Mouse (Mus musculus) brain, embryonic 14.5 days (tissue): ENCODE measurements around the gene Themis2.
"Not testable (repeated sequence)": the region's sequence is repeated elsewhere in the genome, so short reads cannot be mapped to it uniquely, and the experiment has no call there.

Experiments used
- CTCF ChIP-seq: fragments of 200-500 bp; IDR thresholded peaks from 2 replicates; pipeline ENCODE4 v1.5.1; 2012; ENCODE audit warnings: inconsistent platforms, mild to moderate bottlenecking, moderate library complexity, borderline replicate concordance; ENCODE audit not compliant: insufficient read depth, insufficient read length; ENCODE audit errors: extremely low read depth
- POLR2A ChIP-seq: fragments of 200-500 bp; IDR thresholded peaks from 2 replicates; pipeline ENCODE4 v1.6.1; 2012; ENCODE audit warnings: mild to moderate bottlenecking, inconsistent platforms, borderline replicate concordance; ENCODE audit not compliant: poor library complexity, insufficient read depth, insufficient read length, severe bottlenecking; ENCODE audit errors: extremely low read depth

- TF ChIP-seq CTCF, POLR2A: not testable (repeated sequence)
Observed at GRCm38 (mm10) chr4:132798666-132799065, 2.5 kb upstream of the Themis2 start.
